Mouse (Mus musculus): ENCODE data around the gene Prdx5. TPM values are rescaled to one million over a fixed set of nuclear protein-coding genes. Genes with fewer than 3 reads are reported as not detected.

Prdx5 gene
- polyA plus RNA-seq, 1 experiment from 2014 or later: 123 TPM

GRCm38 (mm10) chr19:6859032-6859651, 50.8 kb downstream of the Prdx5 start:
- Histone ChIP-seq H3K27me3 (ENCODE audit: control insufficient read depth, insufficient read depth, low read length) (peaks cover 9% of the 10 kb centered on the region), H3K9ac (ENCODE audit: low read length) (no peak overlapping the region), H3K9me3 (ENCODE audit: control insufficient read depth, low read length) (no peaks in the 10 kb centered on the region), H3K36me3 (ENCODE audit: control insufficient read depth, insufficient read depth, low read length) (no peaks in the 10 kb centered on the region), H3K4me1 (ENCODE audit: control insufficient read depth, insufficient read depth, low read length) (peaks cover 9% of the 10 kb centered on the region; the same call in 1 of the 2 replicates), H3K27ac (ENCODE audit: low read depth, low read length) (no peak overlapping the region), H3K4me2 (no peak overlapping the region), H3K4me3 (ENCODE audit: low read depth, low read length) (no peak overlapping the region)
- DNase-seq (ENCODE audit: low spot score, missing footprints) (peak; percentile 78), ATAC-seq (ENCODE audit: low FRiP score) (no peak)
- 77% methylated on average over 2 of the region's 2 CpGs for WGBS

- H3K27me3 ChIP-seq (ENCODE audit: control insufficient read depth, insufficient read depth, low read length): peaks cover 9% of the 10 kb centered on the region
- no peak within 1 kb of the TSS for H3K27ac ChIP-seq (ENCODE audit: low read depth, low read length)
- DNase-seq (ENCODE audit: low spot score, missing footprints) (peak; percentile 39), ATAC-seq (ENCODE audit: low FRiP score) (no peak)
- H3K4me2 ChIP-seq: no peak within 1 kb of the TSS
- H3K9me3 ChIP-seq (ENCODE audit: control insufficient read depth, low read length): no peaks in the 10 kb centered on the region
- no peak within 1 kb of the TSS for H3K9ac ChIP-seq (ENCODE audit: low read length)
- 79% methylated on average over 7 of the region's 7 CpGs for WGBS
- H3K4me1 ChIP-seq (ENCODE audit: control insufficient read depth, insufficient read depth, low read length): peaks cover 9% of the 10 kb centered on the region; the same call in 1 of the 2 replicates
- no peak within 1 kb of the TSS for H3K4me3 ChIP-seq (ENCODE audit: low read depth, low read length)
- no peaks in the 10 kb centered on the region for H3K36me3 ChIP-seq (ENCODE audit: control insufficient read depth, insufficient read depth, low read length)
Measured at GRCm38 (mm10) chr19:6858031-6858430, 51.9 kb downstream of the Prdx5 start, which contains the start of gene Ccdc88b. Ccdc88b (minus strand) TSS chr19:6858211.

- WGBS: 70% methylated on average over 9 of the region's 9 CpGs
- H3K27me3 ChIP-seq (ENCODE audit: control insufficient read depth, insufficient read depth, low read length): peaks cover 9% of the 10 kb centered on the region
- no peaks in the 10 kb centered on the region for H3K9me3 ChIP-seq (ENCODE audit: control insufficient read depth, low read length)
- H3K9ac ChIP-seq (ENCODE audit: low read length): no peak overlapping the region
- no peak overlapping the region for H3K4me3 ChIP-seq (ENCODE audit: low read depth, low read length)
- DNase-seq (ENCODE audit: low spot score, missing footprints): peak; percentile 80
- H3K27ac ChIP-seq (ENCODE audit: low read depth, low read length): no peak overlapping the region
- ATAC-seq (ENCODE audit: low FRiP score): no peak
- H3K4me2 ChIP-seq: no peak overlapping the region
- H3K4me1 ChIP-seq (ENCODE audit: control insufficient read depth, insufficient read depth, low read length): peaks cover 9% of the 10 kb centered on the region; the same call in 1 of the 2 replicates
- H3K36me3 ChIP-seq (ENCODE audit: control insufficient read depth, insufficient read depth, low read length): no peaks in the 10 kb centered on the region
Measured at GRCm38 (mm10) chr19:6857391-6858005, 52.4 kb downstream of the Prdx5 start.

GRCm38 (mm10) chr19:6857003-6857360, 52.9 kb downstream of the Prdx5 start:
- peaks cover 9% of the 10 kb centered on the region; the same call in 1 of the 2 replicates for H3K4me1 ChIP-seq (ENCODE audit: control insufficient read depth, insufficient read depth, low read length)
- H3K27me3 ChIP-seq (ENCODE audit: control insufficient read depth, insufficient read depth, low read length): peaks cover 9% of the 10 kb centered on the region
- H3K9ac ChIP-seq (ENCODE audit: low read length): no peak overlapping the region
- H3K4me2 ChIP-seq: no peak overlapping the region
- H3K4me3 ChIP-seq (ENCODE audit: low read depth, low read length): no peak overlapping the region
- H3K36me3 ChIP-seq (ENCODE audit: control insufficient read depth, insufficient read depth, low read length): no peaks in the 10 kb centered on the region
- no peak overlapping the region for H3K27ac ChIP-seq (ENCODE audit: low read depth, low read length)
- no peaks in the 10 kb centered on the region for H3K9me3 ChIP-seq (ENCODE audit: control insufficient read depth, low read length)
- no peak for DNase-seq (ENCODE audit: low spot score, missing footprints)
- WGBS: 43% methylated on average over 3 of the region's 3 CpGs
- ATAC-seq (ENCODE audit: low FRiP score): no peak

Small RNAs within 50 kb of the gene (microRNA-seq; reads per million reads assigned to microRNA genes)
- gene Mir6990: 1.7 reads per million

Other genes with a start within 250 kb of the Prdx5 start
- 4.8 and 5.1 TPM in 2 replicates for gene Rps6ka4, start 69.5 kb downstream of the Prdx5 start, polyA plus RNA-seq (2014; fragmentation: Nextera tagmentation; extraction: Ambion mirVana)
- gene Ccdc88b, start 51.9 kb downstream of the Prdx5 start, polyA plus RNA-seq (2014; fragmentation: Nextera tagmentation; extraction: Ambion mirVana): 0.26 and 0.58 TPM in 2 replicates
- 147 and 151 TPM in 2 replicates for gene Trmt112, start 408 bp downstream of the Prdx5 start, polyA plus RNA-seq (2014; fragmentation: Nextera tagmentation; extraction: Ambion mirVana)
- gene Esrra, start 11.7 kb upstream of the Prdx5 start, polyA plus RNA-seq (2014; fragmentation: Nextera tagmentation; extraction: Ambion mirVana): 3.4 and 3.7 TPM in 2 replicates
- not detected in 2 replicates for gene Catsperz, start 15.3 kb upstream of the Prdx5 start, polyA plus RNA-seq (2014; fragmentation: Nextera tagmentation; extraction: Ambion mirVana)
- not detected in 2 replicates for gene Kcnk4, start 24.4 kb upstream of the Prdx5 start, polyA plus RNA-seq (2014; fragmentation: Nextera tagmentation; extraction: Ambion mirVana)
- gene Bad, start 31.8 kb upstream of the Prdx5 start, polyA plus RNA-seq (2014; fragmentation: Nextera tagmentation; extraction: Ambion mirVana): 53.7 and 55.9 TPM in 2 replicates
- gene Gpr137, start 32.4 kb upstream of the Prdx5 start, polyA plus RNA-seq (2014; fragmentation: Nextera tagmentation; extraction: Ambion mirVana): 28.0 and 32.0 TPM in 2 replicates
- gene Ppp1r14b, start 64.9 kb upstream of the Prdx5 start, polyA plus RNA-seq (2014; fragmentation: Nextera tagmentation; extraction: Ambion mirVana): 245 and 285 TPM in 2 replicates
- gene Plcb3, start 66.4 kb upstream of the Prdx5 start, polyA plus RNA-seq (2014; fragmentation: Nextera tagmentation; extraction: Ambion mirVana): 13.0 and 14.2 TPM in 2 replicates
- 67.7 and 81.3 TPM in 2 replicates for gene Fkbp2, start 70.4 kb upstream of the Prdx5 start, polyA plus RNA-seq (2014; fragmentation: Nextera tagmentation; extraction: Ambion mirVana)
- 21.9 and 25.4 TPM in 2 replicates for gene Vegfb, start 77.5 kb upstream of the Prdx5 start, polyA plus RNA-seq (2014; fragmentation: Nextera tagmentation; extraction: Ambion mirVana)
- gene Dnajc4, start 82.5 kb upstream of the Prdx5 start, polyA plus RNA-seq (2014; fragmentation: Nextera tagmentation; extraction: Ambion mirVana): 17.9 and 21.0 TPM in 2 replicates
- gene Nudt22, start 86.0 kb upstream of the Prdx5 start, polyA plus RNA-seq (2014; fragmentation: Nextera tagmentation; extraction: Ambion mirVana): 14.4 and 19.5 TPM in 2 replicates
- 10.0 and 10.2 TPM in 2 replicates for gene Trpt1, start 86.0 kb upstream of the Prdx5 start, polyA plus RNA-seq (2014; fragmentation: Nextera tagmentation; extraction: Ambion mirVana)
- gene Fermt3, start 109.4 kb upstream of the Prdx5 start, polyA plus RNA-seq (2014; fragmentation: Nextera tagmentation; extraction: Ambion mirVana): 6.7 and 7.3 TPM in 2 replicates
- 410 and 416 TPM in 2 replicates for gene Stip1, start 129.9 kb upstream of the Prdx5 start, polyA plus RNA-seq (2014; fragmentation: Nextera tagmentation; extraction: Ambion mirVana)
- gene Macrod1, start 146.7 kb upstream of the Prdx5 start, polyA plus RNA-seq (2014; fragmentation: Nextera tagmentation; extraction: Ambion mirVana): 2.2 and 3.0 TPM in 2 replicates
- gene Flrt1, start 195.6 kb upstream of the Prdx5 start, polyA plus RNA-seq (2014; fragmentation: Nextera tagmentation; extraction: Ambion mirVana): 7.5 and 8.2 TPM in 2 replicates

Measured in midbrain, embryonic 11.5 days (tissue).